Comparison of ENCODE assay signal across 8 mouse cellular contexts in genomic region chr9:65435671-65436301, GRCm38 (mm10). TPM values are rescaled to one million over a fixed set of nuclear protein-coding genes. Genes with fewer than 3 reads are reported as not detected.
DNase-seq lines count a peak whose midpoint lies in the region; ATAC-seq lines count a peak whose summit lies in the region.

TSS of gene Mtfmt (plus strand) at chr9:65435782.

- under 1% methylated on average over 51 of the region's 54 CpGs for whole genome bisulfite sequencing in hindbrain, embryonic 16.5 days
- under 1% methylated on average over 54 of the region's 54 CpGs for WGBS in macrophage (ENCODE audit: missing documents)

- H3K9ac ChIP-seq in hindbrain, embryonic 16.5 days (ENCODE audit: low read depth, low read length) = peak within 1 kb of the TSS; percentile 92

- H3K4me3 ChIP-seq in hindbrain, embryonic 16.5 days (ENCODE audit: low read length) = peak within 1 kb of the TSS; percentile 93
- peak within 1 kb of the TSS; percentile 48 for H3K4me3 ChIP-seq in macrophage (ENCODE audit: inconsistent target)

- no peaks in the 10 kb centered on the region for H3K9me3 ChIP-seq in hindbrain, embryonic 16.5 days (ENCODE audit: control insufficient read depth, low read length)

- H3K27me3 ChIP-seq in hindbrain, embryonic 16.5 days (replicated peaks; ENCODE audit: control insufficient read depth, insufficient read depth, low read length) = no peaks in the 10 kb centered on the region

- H3K27ac ChIP-seq in hindbrain, embryonic 16.5 days (ENCODE audit: low read depth, low read length) = peak within 1 kb of the TSS; percentile 57
- no peak within 1 kb of the TSS for H3K27ac ChIP-seq in macrophage

- ATAC-seq in hindbrain, embryonic 16.5 days = peak; percentile 94

- peak within 1 kb of the TSS; percentile 61 for H3K4me2 ChIP-seq in hindbrain, embryonic 16.5 days (ENCODE audit: low read length)

- H3K79me2 ChIP-seq in macrophage (ENCODE audit: inconsistent target) = peaks cover 22% of the 10 kb centered on the region

- DNase-seq in T-cell, adult 2 months (ENCODE audit: low spot score) = peak; percentile 97
- DNase-seq in cerebellum, postnatal 36 days = peak; percentile 88 to 93
- peak; percentile 92 for DNase-seq in gastrocnemius, adult 18-20 months (ENCODE audit: low spot score)
- DNase-seq in left cerebral cortex, adult 18-20 months (ENCODE audit: low spot score in 2 of 2) = peak; percentile 88 to 92
- peak; percentile 93 for DNase-seq in right cerebral cortex, adult 18-20 months
- peak; percentile 67 for DNase-seq in urinary bladder, postnatal 10 days (ENCODE audit: low spot score)

- peaks cover 8% of the 10 kb centered on the region for H3K4me1 ChIP-seq in hindbrain, embryonic 16.5 days (ENCODE audit: control insufficient read depth, insufficient read depth, low read depth, low read length)

- H3K36me3 ChIP-seq in hindbrain, embryonic 16.5 days (ENCODE audit: control insufficient read depth, insufficient read depth, low read length) = peaks cover 6% of the 10 kb centered on the region; the same call in 1 of the 2 replicates
- peaks cover 8% of the 10 kb centered on the region for H3K36me3 ChIP-seq in macrophage (ENCODE audit: inconsistent target)

RNA-seq across cellular contexts. Expression of gene Mtfmt, which starts in this region (rescaled TPM):
- 1 to 10 TPM; 4.7 to 6.5 TPM for total RNA-seq in gastrocnemius, adult 18-20 months (2021)
- polyA plus RNA-seq in hindbrain, embryonic 16.5 days (2015; fragmentation: Nextera tagmentation; extraction: Ambion mirVana) = 22.8 and 24.0 TPM in 2 replicates
- total RNA-seq in left cerebral cortex, adult 18-20 months (2021) = 10 to 100 TPM; 15.4 to 16.5 TPM
- total RNA-seq in macrophage (2018; cell fraction: chromatin; rRNA removed) = 10 to 100 TPM in 22 of 26 experiments, 1 to 10 TPM in 4; 6.0 to 59.9 (median 31.3) TPM
- 1 to 10 TPM; 1.9 to 8.5 (median 6.6) TPM for total RNA-seq in macrophage (2018; cell fraction: cytosol; rRNA removed)
- total RNA-seq in macrophage (2018; cell fraction: nucleus; rRNA removed) = 10 to 100 TPM in 21 of 26 experiments, 1 to 10 TPM in 5; 2.8 to 52.4 (median 20.6) TPM
- 7.1 to 8.2 TPM (median 7.4 TPM) in 3 replicates for polyA plus RNA-seq in macrophage (2018)
